Mouse (Mus musculus): ENCODE data around the gene Unc13c.

DNA sequence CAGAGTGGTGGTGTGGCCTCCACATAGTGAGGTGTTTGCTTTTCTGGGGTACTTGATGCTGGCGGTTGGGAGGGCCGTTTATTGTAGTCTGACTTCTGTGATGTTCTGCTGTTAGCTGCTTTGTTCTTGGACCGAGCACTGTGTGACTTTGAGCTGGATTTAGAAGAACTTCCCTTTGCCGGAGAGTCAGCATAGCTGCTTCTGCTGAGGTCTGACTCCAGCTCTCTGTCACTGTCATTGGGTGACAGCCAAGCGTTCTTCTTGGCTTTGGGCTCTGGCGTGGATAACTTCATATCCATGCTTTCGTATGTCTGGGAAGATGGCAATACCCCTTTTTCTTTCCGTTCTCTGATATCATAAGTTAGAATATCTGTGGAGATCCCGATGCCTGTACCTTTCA is 36.8 kb downstream of the Unc13c start:
- no peak for TF ChIP-seq POLR2A (IDR thresholded peaks at IDR 0.05; ENCODE audit: extremely low read depth, insufficient read depth, low read length)
- TF ChIP-seq CTCF (IDR thresholded peaks at IDR 0.05; ENCODE audit: low read depth, low read length): no peak
